Mouse (Mus musculus) kidney, adult 2 months (tissue): Measurements from ENCODE around the gene Glra3.

Source experiments
- CTCF ChIP-seq: fragments of 200-500 bp; conservative IDR thresholded peaks from 2 replicates; pipeline ENCODE4 v1.5.1; 2011; ENCODE audit warnings: low read depth, mild to moderate bottlenecking, control low read depth, low read length, moderate library complexity, mixed read lengths; ENCODE audit not compliant: insufficient read depth, insufficient read length
- POLR2A ChIP-seq: fragments of 200-500 bp; IDR thresholded peaks from one replicate; pipeline ENCODE4 v1.6.1; 2011; ENCODE audit warnings: low read depth, low read length, control low read depth

GRCm38 (mm10) chr8:56094385-56094784, 154.1 kb downstream of the Glra3 start:
- TF ChIP-seq CTCF (no peak), POLR2A (no peak)
